Mouse (Mus musculus): ENCODE data around the gene Alpi.

Gene Alpi

DNA sequence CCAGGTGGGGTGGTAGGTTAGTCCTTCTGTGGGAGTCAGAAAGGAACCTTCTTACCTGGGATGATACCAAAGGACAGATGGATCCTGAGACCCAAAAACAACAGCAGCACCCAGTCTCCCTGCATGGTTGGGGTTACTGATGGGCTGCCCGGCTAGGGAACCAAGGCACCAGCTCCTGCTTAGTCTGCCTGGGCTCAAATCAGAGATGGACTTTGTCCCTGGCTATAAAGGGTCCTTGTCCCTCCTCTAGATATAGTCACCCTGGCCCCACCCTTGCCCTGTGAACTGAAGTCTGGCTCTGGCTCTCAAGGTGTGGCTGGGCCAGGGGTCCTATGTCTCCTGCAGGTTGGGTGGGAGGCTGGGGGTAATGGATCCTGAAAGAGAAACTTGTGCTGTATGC lies at the start of gene Alpi:
Gene Alpi, minus strand, starts transcription at position 196 of the 400 bp plus-strand sequence.
- DNase-seq (ENCODE audit: low read depth, low spot score), result no peak

DNA sequence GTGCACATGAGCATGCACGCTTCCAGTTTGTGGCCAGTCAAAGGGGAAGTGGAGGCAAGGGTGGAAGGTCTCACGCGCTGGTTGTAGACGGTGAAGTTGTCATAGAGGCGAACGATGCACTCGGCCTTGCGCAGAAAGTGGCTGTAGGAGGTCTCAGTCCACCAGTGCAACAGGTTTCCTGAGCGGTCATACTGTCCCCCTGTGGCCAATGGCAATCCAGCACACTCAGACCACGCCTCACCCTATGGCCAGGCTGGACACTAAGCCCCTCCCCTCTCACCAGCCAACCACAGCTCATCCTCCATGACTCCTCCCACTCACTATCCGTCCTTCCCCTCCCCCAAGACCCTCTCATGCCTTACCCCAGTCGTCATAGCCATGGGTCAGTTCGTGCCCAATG lies 48.0 kb upstream of the Alpi start:
- no peak for DNase-seq (ENCODE audit: low read depth, low spot score)

DNA sequence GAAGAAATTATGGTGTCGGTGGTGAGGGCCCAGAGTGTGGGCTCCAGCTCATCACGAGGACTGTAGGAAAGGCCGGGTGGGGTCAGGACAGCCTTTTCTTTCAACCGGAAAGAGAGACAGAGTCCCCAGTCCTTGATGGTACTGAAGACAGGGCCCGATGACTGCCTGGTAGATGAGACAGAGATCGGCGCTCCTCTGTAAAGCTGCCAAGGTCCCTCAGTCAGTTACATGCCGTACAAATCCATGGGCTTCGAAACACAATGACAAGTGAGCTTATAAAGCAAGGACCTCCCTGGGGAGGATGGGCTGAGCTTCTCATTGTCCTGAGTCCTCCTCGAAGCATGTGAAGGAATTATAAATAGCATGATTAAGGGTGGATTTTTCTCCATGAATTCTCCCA lies 41.7 kb upstream of the Alpi start:
- DNase-seq (ENCODE audit: low read depth, low spot score), result no peak

DNA sequence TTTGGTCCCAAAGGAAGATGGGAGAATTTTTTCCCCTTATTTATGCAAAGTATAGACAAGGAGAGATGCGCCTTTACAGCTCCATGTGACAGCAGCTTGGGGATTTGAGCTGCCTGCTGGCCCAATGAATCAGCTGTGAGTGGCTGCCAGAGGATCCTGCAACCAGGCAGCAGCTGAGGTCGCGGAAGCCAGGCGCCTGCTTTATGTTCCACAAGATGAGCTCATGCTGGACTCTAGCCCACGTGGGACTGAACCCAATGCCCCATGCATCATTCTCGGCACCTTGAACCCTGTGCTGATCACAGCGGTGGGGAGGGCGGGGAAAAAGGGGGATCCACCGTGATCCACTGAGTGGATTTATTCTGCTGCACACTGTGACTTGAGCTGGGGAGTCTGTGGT lies 41.0 kb upstream of the Alpi start:
- DNase-seq (ENCODE audit: low read depth, low spot score), result no peak

DNA sequence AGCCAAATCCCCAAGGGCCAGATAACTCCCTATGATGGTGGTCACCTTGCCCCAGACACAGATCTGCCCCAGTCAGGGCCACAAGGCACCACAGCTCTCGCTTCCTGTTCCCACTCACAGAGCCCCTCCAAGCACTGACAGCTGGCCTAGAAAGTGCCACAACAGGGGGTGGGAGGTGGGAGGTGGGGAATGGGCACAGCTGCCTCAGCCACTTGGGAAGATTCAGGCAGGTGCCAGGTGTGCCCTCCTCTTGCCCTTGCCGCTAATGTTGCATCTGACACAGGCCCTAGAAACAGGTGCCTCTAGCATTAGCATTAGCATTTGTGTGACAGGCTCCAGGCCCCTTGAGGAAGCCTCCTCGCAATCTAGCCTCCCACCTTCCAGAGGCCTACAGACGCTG lies 40.1 kb upstream of the Alpi start:
- DNase-seq (ENCODE audit: low read depth, low spot score), result no peak

DNA sequence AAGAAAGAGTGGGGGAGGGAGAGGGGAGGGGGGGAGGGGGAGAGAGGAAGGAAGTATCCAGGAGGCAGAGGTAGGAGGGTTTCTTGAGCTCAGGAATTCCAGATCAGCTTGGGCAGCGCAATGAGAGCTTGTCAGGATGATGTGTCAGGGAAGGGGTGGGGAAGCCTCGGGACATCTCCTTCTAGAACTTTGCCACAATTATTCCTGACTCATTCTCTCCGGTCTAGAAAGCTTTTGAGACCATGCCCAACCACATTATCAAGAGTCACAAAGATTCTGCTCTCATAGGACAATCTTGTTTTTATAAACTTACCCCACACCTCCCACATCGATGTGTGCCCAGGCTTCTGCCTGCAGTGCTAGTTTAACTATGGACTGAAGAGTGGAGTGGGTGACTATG lies 30.4 kb upstream of the Alpi start:
- DNase-seq (ENCODE audit: low read depth, low spot score), result no peak

DNA sequence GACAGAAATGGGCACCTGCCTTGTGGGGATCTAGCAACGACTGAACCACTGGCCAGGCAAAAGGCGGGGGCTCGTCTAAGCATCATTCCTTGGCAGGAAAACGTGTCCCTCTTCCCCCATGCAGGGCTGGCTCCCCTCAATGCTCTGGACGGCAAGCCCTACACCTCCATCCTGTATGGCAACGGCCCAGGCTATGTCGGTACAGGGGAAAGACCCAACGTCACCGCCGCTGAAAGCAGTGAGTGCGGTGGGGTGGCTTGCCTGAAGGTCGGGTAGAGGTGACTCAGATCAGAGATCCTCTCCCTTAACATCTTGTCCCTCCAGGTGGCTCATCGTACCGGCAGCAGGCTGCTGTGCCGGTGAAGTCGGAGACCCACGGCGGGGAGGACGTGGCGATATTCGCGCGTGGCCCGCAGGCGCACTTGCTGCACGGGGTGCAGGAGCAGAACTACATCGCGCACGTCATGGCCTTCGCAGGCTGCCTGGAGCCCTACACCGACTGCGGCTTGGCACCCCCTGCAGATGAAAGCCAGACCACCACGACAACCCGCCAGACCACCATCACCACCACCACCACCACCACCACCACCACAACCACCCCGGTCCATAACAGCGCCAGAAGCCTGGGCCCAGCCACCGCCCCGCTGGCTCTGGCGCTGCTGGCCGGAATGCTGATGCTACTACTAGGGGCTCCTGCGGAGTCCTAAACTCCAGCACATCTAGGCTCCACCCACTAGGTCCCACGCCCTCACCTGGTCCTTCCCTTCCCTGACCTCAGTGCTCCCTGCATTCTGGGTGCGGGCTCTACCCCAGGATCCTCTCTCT lies 26.0 kb upstream of the Alpi start:
- no peak for DNase-seq (ENCODE audit: low read depth, low spot score)

DNA sequence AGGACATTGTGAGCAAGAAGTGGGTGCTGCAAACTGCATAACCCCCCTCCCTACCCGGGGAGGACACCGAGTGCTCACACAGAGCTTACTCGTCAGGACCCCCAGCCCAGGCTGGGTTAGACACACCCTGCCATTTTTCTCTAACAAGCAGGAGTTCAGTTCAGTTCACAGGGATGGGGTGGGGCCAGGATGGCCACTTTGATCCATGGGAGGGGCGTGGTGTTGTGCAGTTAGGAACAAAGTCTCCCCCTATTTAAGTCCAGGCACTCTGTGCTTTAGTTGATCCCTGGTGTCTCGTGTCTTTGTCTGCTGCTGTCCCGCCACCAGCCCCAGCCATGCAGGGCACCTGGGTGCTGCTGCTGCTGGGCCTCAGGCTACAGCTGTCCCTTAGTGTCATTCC lies 23.3 kb upstream of the Alpi start, which contains the start of gene Akp3:
Gene Akp3, plus strand, starts transcription at position 301 of the 400 bp plus-strand sequence.
- no peak for DNase-seq (ENCODE audit: low read depth, low spot score)

DNA sequence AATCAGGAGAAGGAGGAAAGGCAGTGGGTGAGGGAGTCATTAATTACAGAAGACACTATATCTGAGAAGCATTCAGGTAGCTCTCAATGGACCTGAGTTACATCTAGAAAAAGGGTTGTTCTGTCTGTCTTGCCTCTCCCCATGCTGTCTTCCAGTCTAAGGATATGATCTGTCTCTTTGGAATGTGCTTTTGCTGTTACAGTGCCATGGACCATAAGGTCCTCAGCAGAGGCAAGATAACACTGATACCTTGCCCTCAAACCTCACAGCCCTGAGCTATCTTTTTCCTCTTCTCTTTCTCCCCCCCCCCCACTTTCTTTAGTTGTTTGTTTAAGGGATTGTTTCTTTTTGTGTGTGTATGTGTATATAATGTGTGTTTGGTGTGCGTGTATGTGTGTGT lies 13.4 kb upstream of the Alpi start:
- no peak for DNase-seq (ENCODE audit: low read depth, low spot score)

DNA sequence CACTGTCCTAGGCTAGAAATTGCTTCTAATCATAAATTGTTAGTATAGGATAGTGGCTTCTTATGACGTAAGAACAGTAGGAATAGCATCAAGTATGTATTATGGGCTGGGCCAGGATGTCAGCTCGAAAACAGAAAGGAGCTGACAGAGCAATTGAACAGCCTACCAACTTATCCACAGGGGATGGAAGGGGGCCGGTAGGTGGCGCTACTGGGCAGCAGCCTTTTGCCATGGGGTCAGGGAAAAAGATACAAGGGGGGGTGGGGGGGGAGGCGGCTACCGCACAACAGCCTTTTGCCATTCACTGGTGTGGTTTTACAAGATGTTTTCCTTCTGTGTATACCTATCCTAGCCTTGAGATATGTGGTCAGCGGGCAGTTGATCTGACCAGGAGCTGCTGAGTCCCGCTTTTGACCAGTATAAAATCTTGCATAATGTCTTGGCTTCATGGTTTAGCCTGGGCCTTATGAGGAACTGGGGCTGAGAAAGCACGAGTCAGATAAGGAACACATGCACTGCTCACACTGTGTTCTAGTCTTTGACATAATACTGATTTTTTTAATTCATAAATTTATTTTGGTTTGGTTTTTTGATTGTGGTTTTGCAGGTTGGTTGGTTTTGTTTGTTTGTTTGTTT lies 10.4 kb upstream of the Alpi start:
- no peak for DNase-seq (ENCODE audit: low read depth, low spot score)

DNA sequence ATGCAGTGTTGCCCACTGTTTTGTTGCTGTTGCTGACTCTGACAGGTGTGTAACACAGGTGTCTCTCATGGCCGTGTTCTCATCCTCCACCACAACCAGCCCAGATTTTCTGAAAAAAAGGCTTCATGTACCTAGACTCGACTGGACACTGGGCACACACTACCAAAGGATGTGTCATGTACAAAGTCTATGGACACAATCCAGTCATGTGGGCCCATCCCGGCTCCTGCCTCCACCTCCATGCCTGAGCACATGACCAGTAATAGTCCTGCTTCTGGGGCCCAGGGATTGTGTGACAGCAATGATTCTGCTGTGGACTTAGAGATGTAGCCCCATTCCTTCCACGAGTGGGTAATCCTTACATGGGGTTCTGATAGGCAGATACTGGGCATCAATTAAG lies 7.2 kb upstream of the Alpi start:
- DNase-seq (ENCODE audit: low read depth, low spot score), result no peak

DNA sequence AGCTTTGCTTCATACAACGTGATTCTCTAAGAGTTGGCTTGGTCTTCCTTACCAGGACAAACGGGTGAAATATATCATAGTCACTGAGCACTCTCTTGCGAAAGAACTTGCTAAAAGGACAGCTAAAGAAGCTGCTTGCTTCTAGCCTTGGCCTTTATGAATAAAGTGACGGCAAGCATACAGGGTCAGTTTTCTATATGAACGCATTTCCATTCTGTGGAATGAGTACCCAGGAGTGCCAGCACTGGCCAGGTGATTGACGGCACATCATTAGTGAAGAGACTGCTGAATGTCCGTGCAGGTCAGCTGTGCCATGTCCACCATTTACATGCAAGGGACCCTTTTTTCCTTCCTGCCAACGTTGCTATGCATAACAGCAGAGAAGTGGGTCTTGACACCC lies 5.1 kb upstream of the Alpi start:
- DNase-seq (ENCODE audit: low read depth, low spot score), result no peak

DNA sequence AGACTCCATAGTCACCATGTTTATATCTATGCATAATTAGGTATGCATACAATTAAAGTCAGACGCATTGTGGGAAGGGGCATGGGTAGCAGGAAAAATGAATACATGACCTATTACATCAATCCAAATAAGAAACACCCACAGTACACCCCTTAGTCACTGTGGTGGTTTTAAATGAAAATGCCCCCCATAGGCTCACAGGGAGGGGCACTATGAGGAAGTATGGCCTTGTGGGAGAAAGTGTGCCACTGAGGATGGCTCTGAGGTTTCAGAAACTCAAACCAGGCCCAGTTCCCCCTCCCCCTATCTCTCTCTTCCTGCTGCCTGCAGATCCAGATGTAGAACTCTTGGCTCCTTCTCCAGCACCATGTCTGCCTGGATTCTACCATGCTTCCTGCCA lies 2.5 kb upstream of the Alpi start:
- DNase-seq (ENCODE audit: low read depth, low spot score), result no peak

DNA sequence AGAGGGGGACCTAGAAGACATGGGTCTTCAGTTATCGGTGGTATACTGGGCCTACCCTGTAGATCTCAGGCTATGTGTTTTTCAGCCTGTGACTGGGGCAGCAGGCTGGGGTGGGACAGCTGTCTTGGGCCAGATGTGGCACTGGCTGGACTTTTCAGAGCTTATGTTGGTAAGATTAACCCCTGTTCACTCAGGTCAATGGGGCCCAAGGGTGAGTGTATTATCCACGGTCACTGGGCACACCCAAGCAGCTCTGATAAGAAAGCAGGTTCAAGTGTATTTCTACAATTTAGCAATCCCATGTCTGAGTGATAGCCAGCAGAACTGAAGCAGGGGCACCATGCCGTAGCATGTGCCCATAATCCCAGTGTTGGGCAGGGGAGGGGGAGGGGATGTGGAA lies 708 bp upstream of the Alpi start:
- DNase-seq (ENCODE audit: low read depth, low spot score), result no peak

DNA sequence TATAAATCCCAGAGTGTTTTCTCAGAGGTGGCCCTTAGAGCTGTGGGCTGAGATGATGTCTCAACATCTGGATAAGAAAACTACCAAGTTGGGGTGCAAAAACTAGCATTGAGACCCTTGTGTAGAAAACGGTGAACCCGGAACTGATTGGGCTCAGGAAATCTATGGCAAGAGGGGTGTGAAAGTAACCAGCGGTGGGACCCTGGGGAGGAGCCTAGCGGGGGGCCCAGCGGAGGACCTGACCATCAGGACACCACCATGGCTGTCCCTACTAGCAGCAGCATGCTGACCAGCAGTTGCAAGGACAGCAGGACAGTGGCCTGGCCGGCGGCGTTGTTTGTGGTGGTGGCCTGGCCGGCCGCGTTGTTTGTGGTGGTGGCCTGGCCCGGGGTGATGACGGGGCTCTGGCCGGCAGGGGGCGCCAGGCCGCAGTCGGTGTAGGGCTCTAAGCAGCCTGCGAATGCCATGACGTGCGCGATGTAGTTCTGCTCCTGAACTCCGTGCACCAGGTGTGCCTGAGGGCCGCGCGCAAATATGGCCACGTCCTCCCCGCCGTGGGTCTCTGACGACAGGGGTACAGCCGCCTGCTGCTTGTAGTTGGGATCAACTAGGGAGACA lies 2.9 kb downstream of the Alpi start:
- peak; percentile 49 for DNase-seq (ENCODE audit: low read depth, low spot score)

DNA sequence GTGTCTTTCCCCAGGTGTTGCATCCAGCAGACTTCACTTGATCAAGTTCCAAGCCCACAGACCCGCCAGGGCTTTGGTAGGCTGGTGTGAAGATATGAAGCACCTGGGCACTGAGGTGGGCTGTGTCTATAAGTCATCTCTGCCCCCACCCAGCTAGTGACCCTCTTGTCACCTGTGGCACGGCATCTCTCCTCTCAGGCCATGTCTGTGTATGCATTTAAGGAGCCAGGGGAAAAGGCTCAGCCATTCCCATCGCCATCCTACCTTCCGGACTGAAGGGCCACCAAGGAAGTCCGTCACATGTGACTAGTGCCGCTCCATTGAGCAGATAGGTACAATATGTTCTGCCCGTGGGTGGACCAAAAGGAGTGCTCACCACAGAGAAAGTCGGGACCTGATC lies 5.8 kb downstream of the Alpi start:
- DNase-seq (ENCODE audit: low read depth, low spot score), result no peak

DNA sequence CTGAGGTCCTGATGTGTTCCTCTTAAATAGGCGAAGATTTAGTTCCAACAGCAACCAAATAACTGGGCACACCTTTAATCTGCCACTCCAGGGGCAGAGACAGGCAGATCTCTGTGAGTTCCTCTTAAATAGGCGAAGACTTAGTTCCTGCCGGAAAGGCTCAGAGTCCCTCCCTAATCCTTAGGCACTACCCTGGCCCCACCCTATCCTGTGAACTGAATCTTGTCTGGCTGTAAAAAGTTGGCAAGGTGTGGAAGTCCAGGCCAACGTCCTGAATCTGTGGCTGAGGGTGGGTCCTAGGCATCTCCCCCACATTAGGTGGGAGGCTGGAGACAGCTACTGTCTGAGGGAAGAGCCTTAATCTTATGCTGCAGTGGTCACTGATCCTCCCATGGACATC lies 11.6 kb downstream of the Alpi start, which contains the start of gene Alppl2:
Gene Alppl2, minus strand, starts transcription at position 101 of the 400 bp plus-strand sequence.
- DNase-seq (ENCODE audit: low read depth, low spot score), result no peak

DNA sequence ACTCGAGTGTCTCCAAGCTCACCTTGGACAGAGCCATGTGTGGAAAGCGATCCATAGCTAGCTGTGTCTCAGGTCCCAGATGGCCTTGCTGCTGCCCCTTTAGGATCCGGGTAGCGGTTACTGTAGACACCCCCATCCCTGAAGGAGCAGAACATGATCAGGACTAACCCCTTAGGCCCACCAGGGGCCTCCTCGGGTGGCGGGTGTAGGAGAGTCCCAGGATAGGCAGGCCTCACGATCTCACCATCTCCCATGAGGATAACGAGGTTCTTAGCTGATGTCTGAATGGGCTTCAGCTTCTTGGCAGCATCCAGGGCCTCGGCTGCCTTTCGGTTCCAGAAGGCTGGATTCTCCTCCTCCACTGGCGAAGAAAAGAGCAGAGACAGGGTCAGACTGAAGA lies 12.2 kb downstream of the Alpi start:
- no peak for DNase-seq (ENCODE audit: low read depth, low spot score)

DNA sequence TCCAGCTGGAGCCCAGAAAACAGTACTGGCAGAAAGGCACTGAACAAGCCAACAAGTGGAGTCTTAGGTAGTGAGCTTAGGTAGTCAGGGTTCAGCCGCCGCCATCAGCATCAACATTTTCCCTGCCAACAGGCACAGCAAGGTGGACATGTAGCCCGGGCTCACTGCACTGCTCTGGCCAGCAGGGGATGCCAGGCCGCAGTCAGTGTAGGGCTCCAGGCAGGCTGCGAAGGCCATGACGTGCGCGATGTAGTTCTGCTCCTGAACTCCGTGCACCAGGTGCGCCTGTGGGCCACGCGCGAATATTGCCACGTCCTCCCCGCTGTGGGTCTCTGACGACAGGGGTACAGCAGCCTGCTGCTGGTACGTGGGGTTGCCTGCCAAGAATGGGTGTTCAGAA lies 14.4 kb downstream of the Alpi start:
- DNase-seq (ENCODE audit: low read depth, low spot score), result peak; percentile 24

DNA sequence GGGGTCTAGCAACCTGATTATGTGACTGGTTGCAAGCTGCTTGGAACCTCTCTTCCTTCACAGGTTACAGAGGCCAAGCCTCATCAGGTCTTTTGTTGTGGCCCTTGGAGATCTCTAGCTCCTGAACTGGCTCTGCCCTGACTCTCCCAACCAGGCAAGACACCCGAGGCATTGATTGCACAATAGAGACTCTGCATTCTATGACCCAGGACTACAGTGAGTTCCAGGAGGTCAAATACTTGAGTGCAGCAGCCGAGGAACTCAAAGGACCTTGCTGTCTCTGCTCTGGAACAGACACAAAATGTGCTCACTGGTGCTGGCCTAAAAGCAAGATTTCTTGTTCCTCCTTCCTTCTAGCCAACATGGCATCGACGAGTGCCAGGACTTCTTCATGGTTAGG lies 15.2 kb downstream of the Alpi start:
- no peak for DNase-seq (ENCODE audit: low read depth, low spot score)

DNA sequence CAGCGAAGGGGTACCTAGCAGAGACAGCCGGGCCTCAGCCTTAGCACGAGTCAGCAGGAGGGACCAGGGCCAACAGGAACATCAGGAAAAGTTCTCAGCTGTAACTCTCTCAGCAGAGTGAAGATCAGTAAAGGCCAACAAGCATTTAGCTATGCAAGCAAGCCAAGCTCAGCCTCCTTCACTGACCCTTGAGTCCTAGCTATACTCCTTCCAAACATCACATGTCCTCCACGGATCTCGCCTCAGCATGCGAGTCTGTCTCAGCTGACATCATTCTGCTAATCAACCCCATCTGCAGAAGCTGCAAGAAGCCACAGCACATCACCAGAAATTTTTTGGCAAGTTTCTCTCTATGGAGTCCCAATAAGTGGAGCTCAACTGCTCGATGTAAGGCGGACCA lies 27.6 kb downstream of the Alpi start:
- DNase-seq (ENCODE audit: low read depth, low spot score), result no peak

DNA sequence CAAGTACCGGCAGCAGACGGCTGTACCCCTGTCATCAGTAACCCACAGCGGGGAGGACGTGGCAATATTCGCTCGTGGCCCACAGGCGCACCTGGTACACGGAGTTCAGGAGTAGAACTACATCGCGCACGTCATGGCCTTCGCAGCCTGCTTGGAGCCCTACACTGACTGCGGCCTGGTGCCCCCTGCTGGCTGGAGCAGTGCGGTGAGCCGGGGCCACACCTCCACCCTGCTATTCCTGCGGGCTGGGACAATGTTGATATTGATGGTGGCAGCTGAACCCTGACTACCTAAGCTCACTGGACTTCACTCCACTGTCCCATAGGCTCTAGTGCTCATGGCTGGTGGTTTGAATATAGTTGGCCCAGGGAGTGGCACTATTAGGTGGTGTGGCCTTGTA lies 30.7 kb downstream of the Alpi start:
- DNase-seq (ENCODE audit: low read depth, low spot score), result peak; percentile 42

DNA sequence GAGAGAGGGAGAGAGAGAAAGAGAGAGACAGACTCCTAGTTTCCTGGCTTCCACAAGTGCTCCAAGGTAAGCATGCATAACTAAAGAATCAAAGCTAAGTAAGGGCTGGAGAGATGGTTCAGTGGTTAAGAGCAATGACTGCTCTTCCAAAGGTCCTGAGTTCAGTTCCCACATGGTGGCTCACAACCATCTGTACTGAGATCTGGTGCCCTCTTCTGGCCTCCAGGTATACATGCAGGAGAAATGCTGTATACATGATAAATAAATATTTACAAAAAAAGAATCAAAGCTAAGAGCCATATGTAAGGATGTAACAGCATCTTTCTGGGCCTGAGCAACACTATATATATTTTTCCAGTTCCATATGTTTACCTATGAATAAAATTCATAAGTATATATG lies 40.5 kb downstream of the Alpi start:
- no peak for DNase-seq (ENCODE audit: low read depth, low spot score)
